Mouse (Mus musculus) small intestine, adult 2 months (tissue): ENCODE data around the gene Stub1.

ENCODE experiments used
- CTCF ChIP-seq: fragments of 200-500 bp; IDR thresholded peaks from 2 replicates; pipeline ENCODE4 v1.5.1; 2012; ENCODE audit warnings: low read depth, mild to moderate bottlenecking, control low read depth, inconsistent platforms, low read length, moderate library complexity, mixed read lengths; ENCODE audit not compliant: insufficient replicate concordance, insufficient read length; ENCODE audit errors: extremely low read depth
- POLR2A ChIP-seq: fragments of 200-500 bp; IDR thresholded peaks from 2 replicates; pipeline ENCODE4 v1.6.1; 2012; ENCODE audit warnings: low read depth, mild to moderate bottlenecking, control low read depth, inconsistent platforms, low read length, moderate library complexity

DNA sequence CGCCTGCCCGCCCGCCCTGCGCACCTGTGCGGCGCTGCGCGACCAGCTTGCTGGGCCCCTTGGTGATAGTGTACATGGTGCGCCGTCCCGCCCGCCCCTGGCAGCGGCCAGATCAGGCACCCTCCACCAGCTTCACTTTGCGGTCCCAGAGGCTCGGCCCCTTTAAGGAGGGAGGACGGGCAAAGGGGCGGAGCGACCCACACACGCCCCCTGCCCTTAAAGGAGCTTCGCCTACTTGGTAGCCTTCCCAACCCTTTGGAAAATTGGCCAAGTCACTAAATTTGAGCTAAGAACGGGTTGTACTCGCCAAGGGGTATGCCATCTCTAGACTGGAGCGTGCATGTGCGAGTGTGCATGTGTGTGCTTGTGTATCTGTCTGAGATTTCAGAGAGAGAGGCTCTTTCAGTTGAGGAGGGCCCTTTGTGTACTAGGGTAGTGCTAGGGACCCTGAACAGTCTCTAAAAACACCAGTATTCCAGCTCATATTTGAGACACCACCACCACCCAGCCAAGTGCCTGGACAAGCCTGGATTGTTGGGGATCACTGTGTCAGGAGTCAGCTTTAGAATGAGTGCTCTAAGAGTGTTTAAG is 35.5 kb upstream of the Stub1 start, which contains the start of gene Mcrip2:
- TF ChIP-seq CTCF: no peak
- TF ChIP-seq POLR2A: peak; percentile 68
